Mouse (Mus musculus) lung, postnatal 0 days (tissue): ENCODE measurements around the gene Pakap.

Experiments
- CTCF ChIP-seq: IDR thresholded peaks from 2 replicates; pipeline ENCODE4 v1.5.1; 2016; ENCODE audit warnings: antibody characterized with exemption, mild to moderate bottlenecking
- EP300 ChIP-seq: IDR thresholded peaks from 2 replicates; pipeline ENCODE4 v1.6.1; 2016; ENCODE audit warnings: antibody characterized with exemption, mild to moderate bottlenecking, control low read depth

DNA sequence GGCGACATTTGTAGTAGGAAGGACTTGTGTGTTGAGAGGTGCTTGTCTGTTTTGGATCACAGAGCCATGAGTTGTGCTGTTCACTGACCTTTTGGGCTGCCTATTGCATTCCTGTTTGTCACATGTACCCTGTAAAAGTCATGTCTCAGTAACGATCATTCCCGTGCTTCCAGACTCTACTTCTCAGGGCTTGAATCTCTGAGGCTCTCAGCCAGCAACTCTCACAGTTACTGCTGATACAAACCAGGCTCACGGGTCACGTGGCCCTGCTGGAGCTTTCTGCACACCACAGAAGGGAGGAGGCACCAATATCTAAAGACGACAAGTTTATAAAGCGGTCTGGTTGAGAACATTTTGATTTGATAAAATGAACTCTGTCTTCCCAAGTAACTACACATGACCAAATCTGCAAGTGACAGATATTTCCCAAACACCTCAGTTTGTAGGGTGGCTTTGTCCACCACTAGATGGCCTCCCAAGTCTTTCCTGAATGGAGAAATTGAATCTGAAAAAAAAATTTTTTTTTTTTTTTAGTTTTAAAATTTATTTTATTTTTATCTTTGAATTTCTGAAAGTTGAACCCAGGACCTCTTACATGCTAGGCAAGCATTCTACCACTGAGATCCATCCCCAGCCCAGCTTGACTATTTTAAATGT, 103.0 kb downstream of the Pakap start:
- TF ChIP-seq CTCF (peak; percentile 68), EP300 (no peak)
